Mouse (Mus musculus) forebrain, embryonic 13.5 days (tissue): ENCODE data around the gene Myh14. TPM values are rescaled to one million over a fixed set of nuclear protein-coding genes. Genes with fewer than 3 reads are reported as not detected.

Experiments used
- ATAC-seq: fragments of 200-750 bp; cut with Nextera tagmentation; 2 replicates; pipeline ENCODE4 v1.8.0; 2017
- H3K27ac ChIP-seq: fragments of 300-500 bp; sonication (generic); 2 replicates; pipeline ENCODE4 v1.5.1; 2015; ENCODE audit warnings: inconsistent platforms, mild to moderate bottlenecking, moderate library complexity
- H3K27me3 ChIP-seq: fragments of 300-500 bp; sonication (generic); 2 replicates; pipeline ENCODE4 v1.6.1; 2015; ENCODE audit warnings: mild to moderate bottlenecking, inconsistent platforms
- H3K36me3 ChIP-seq: fragments of 300-500 bp; sonication (generic); 2 replicates; pipeline ENCODE4 v1.6.1; 2015; ENCODE audit warnings: mild to moderate bottlenecking, inconsistent platforms; ENCODE audit not compliant: poor library complexity, severe bottlenecking
- H3K4me1 ChIP-seq: fragments of 300-500 bp; sonication (generic); 2 replicates; pipeline ENCODE4 v1.6.1; 2015; ENCODE audit warnings: inconsistent platforms
- H3K4me2 ChIP-seq: fragments of 300-500 bp; sonication (generic); 2 replicates; pipeline ENCODE4 v1.6.1; 2015; ENCODE audit warnings: inconsistent platforms, mild to moderate bottlenecking, moderate library complexity
- H3K4me3 ChIP-seq: fragments of 300-500 bp; sonication (generic); 2 replicates; pipeline ENCODE4 v1.5.1; 2015; ENCODE audit warnings: mild to moderate bottlenecking, inconsistent platforms
- H3K9ac ChIP-seq: fragments of 300-500 bp; sonication (generic); 2 replicates; pipeline ENCODE4 v1.6.1; 2015; ENCODE audit warnings: mild to moderate bottlenecking, inconsistent platforms
- H3K9me3 ChIP-seq: fragments of 300-500 bp; sonication (generic); replicated peaks from 2 replicates; pipeline ENCODE4 v1.6.1; 2016; ENCODE audit warnings: inconsistent platforms
- WGBS: fragments of 180-500 bp; shearing (Covaris S2); methylation state at CpG from one replicate; pipeline ENCODE4 v1.1.7; 2015; 5-methylcytosine and 5-hydroxymethylcytosine counted together
- polyA plus RNA-seq: library from polyadenylated mRNA; unstranded; fragments of >200 nt; fragmentation: Nextera tagmentation; extraction: Ambion mirVana; gene quantifications from 2 replicates; pipeline ENCODE4 v1.2.1, GENCODE M21; 2015

Myh14 gene
- polyA plus RNA-seq, 1 experiment from 2014 or later = 0.49 TPM

DNA sequence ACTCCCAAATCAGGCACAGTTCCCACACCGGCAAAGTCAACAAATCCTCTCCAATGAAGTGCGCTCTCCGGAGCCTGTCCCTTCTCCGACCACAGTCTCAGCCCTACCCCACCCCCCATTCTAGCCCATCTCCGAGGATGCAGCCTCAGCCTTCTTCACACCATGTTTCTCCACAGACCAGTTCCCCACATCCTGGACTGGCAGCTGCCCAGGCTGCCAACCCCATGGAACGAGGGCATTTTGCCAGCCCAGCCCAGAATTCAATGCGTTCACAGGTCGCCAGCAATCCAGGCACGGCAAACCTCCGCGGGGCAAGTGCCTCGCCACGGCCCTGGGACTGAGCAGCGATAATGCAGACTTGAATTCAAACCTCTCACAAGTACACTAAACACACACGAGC lies 24.7 kb downstream of the Myh14 start:
- WGBS = 20% methylated on average over 15 of the region's 15 CpGs

DNA sequence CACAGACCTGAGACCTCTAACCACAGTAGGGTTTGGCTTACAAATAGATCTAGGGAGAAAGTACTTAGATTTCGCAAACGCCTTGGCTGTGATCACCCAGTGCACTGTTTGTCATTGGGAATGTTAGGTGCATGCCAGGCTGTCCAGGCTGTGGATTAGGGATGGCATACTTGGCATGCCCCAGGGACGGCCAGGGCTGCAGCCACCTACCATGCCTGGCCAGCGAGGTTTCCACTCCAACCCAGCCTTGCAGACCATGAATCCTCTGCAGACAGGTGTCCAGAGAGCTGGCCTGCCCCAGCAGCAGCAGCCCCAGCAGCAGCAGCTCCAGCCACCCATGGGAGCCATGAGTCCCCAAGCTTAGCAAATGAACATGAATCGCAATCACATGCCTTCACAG lies 25.4 kb downstream of the Myh14 start:
- no peak overlapping the region for H3K4me2 ChIP-seq
- ATAC-seq = no peak
- no peaks in the 10 kb centered on the region for H3K9me3 ChIP-seq
- no peaks in the 10 kb centered on the region for H3K36me3 ChIP-seq
- no peak overlapping the region for H3K27ac ChIP-seq
- no peak overlapping the region for H3K9ac ChIP-seq
- 0 out of 2 replicates have a peak, but pooled peaks cover 6% of the 10 kb centered on the region for H3K4me1 ChIP-seq
- 80% methylated on average over 5 of the region's 5 CpGs for WGBS
- peaks cover 62% of the 10 kb centered on the region for H3K27me3 ChIP-seq
- no peak overlapping the region for H3K4me3 ChIP-seq

More for the DNA sequence above, 24.7 kb downstream of the Myh14 start:
- no peak overlapping the region for H3K4me3 ChIP-seq
- ATAC-seq = no peak
- H3K9me3 ChIP-seq = no peaks in the 10 kb centered on the region
- H3K27me3 ChIP-seq = peaks cover 55% of the 10 kb centered on the region
- H3K4me1 ChIP-seq = 0 out of 2 replicates have a peak, but pooled peaks cover 6% of the 10 kb centered on the region
- H3K4me2 ChIP-seq = peak overlapping the region; percentile 33
- no peak overlapping the region for H3K9ac ChIP-seq
- H3K36me3 ChIP-seq = no peaks in the 10 kb centered on the region
- no peak overlapping the region for H3K27ac ChIP-seq

DNA sequence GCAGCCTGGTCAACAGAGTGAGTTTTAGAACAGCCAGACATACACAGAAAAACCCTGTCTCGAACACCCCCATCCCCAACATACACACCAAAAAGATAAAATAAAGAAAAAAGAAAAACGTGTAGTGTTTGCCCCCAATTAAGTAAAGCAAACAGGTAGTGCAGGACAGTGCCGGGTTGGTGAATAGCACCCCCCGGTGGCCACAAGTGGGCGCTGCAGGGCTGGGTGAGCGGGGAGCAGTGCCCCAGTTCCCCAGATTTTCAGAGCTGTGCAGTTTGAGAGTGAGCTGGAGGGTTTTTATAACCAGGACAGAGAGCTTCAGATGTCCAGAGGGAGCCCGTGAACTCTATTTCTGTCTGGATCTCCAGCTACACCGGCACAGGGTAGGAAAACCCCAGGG lies 28.8 kb downstream of the Myh14 start:
- H3K9me3 ChIP-seq = no peaks in the 10 kb centered on the region
- ATAC-seq = no peak
- 34% methylated on average over 8 of the region's 8 CpGs for WGBS
- no peak overlapping the region for H3K9ac ChIP-seq
- H3K4me3 ChIP-seq = no peak overlapping the region
- H3K4me1 ChIP-seq = peaks cover 13% of the 10 kb centered on the region; the same call in 1 of the 2 replicates
- H3K27ac ChIP-seq = no peak overlapping the region
- H3K36me3 ChIP-seq = no peaks in the 10 kb centered on the region
- no peak overlapping the region for H3K4me2 ChIP-seq
- H3K27me3 ChIP-seq = peaks cover 78% of the 10 kb centered on the region

DNA sequence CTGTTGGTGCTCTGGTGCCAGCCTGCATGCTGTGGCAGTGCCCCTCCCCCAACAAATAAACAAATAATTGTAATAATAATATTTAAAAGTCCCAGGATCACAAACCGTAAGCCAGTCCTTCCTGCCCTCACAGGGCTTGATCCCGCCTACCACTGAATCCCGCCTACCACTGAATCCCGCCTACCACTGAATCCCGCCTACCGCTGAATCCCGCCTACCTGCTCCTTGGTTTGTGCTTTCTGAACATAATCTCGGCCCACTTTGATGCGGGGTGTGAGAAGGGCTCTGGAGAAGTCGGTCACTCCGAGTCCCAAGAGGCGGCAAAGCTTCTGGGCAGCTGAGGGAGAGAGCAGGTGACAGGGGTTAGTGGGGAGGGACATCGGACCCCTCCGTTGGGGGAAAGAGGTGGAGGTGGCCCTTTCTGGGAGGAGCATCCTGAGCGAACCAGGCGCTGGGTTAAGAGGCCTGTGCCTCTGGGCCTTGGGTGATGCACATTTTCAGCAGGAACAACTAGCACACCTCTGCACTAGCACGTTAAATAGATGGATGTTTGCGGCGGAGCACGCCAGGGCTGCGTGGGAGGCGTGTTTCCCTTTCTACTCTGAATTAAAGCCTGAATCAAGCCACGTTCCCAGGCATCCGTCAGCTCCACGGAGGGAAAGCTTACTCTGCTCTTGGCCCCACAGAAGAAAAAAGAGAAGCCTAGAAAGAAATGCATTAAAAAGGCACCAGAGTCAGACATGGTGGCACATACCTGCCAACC lies 29.6 kb downstream of the Myh14 start:
- Histone ChIP-seq H3K4me2 (peak overlapping the region; percentile 30), H3K27me3 (peaks cover 77% of the 10 kb centered on the region), H3K9ac (no peak overlapping the region), H3K9me3 (no peaks in the 10 kb centered on the region), H3K36me3 (no peaks in the 10 kb centered on the region), H3K4me3 (no peak overlapping the region), H3K4me1 (peaks cover 11% of the 10 kb centered on the region; the same call in 1 of the 2 replicates), H3K27ac (no peak overlapping the region)
- WGBS = 18% methylated on average over 25 of the region's 25 CpGs
- ATAC-seq = no peak

DNA sequence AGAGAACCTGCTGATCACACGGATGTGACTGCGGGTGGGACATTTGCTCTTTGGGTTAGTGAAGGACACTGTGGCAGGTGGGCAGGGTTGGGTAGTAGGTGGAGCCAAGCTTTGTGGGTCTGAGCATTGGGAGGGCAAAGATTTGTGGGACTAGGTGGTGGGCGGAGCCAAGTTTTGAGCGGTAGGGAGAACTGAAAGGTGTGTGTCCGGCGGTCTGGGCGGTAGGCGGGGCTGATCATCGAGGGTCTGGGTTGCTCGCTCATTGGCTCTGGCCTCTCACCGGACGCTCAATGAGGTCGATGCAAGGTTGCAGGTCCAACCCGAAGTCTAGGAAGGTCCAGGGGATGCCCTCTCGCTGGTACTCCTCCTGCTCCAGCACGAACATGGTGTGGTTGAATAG lies 32.0 kb downstream of the Myh14 start:
- no peak for ATAC-seq
- Histone ChIP-seq H3K27ac (no peak overlapping the region), H3K36me3 (no peaks in the 10 kb centered on the region), H3K4me2 (peak overlapping the region; percentile 33), H3K4me1 (peaks cover 7% of the 10 kb centered on the region; the same call in 1 of the 2 replicates), H3K9me3 (no peaks in the 10 kb centered on the region), H3K27me3 (peaks cover 68% of the 10 kb centered on the region), H3K4me3 (peak overlapping the region; percentile 9; the same call in 1 of the 2 replicates), H3K9ac (no peak overlapping the region)
- 2% methylated on average over 16 of the region's 16 CpGs for WGBS

DNA sequence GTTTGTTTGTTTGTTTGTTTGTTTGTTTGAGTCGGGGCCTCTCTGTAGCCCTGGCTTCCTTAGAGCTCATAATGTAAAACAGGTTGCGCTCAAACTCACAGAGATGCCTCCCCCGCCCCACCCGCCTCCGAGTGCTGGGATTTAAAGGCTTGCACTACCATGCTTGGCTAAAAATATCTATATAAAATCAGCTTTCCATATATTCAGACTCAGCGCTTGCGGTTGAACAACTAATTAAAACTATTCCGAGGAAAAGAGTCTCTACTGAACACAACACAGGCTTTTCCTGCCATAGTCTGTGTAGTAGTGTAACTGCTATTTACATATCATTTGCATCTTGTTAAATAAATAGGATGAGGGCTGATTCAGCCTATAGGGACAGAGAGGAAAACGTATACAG lies 34.0 kb downstream of the Myh14 start:
- Histone ChIP-seq H3K27ac (no peak overlapping the region), H3K36me3 (no peaks in the 10 kb centered on the region), H3K27me3 (peaks cover 56% of the 10 kb centered on the region), H3K9me3 (no peaks in the 10 kb centered on the region), H3K9ac (no peak overlapping the region), H3K4me3 (no peak overlapping the region), H3K4me2 (no peak overlapping the region), H3K4me1 (peaks cover 7% of the 10 kb centered on the region; the same call in 1 of the 2 replicates)
- WGBS = 84% methylated on average over 9 of the region's 9 CpGs
- ATAC-seq = no peak

DNA sequence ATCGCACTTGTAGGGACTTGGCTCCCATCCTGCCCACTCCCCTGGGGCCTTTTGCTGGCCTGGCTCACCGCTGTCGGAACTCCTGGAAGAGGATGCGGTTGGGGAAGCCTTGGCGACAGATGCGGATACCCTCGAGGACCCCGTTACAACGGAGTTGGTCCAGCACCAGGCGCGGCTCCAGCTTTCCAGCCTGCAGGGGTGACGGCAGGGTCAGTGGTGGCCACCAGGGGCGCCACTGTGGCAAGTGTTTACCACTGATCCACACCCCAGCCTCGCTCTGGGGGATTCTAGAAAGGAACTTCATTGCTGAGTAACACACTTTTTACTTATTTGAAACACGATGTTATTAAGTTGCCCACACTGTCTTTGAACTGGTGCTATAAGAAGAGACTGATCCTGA lies 37.2 kb downstream of the Myh14 start:
- H3K36me3 ChIP-seq = no peaks in the 10 kb centered on the region
- H3K9me3 ChIP-seq = no peaks in the 10 kb centered on the region
- H3K4me2 ChIP-seq = no peak overlapping the region
- WGBS = 10% methylated on average over 15 of the region's 15 CpGs
- H3K4me1 ChIP-seq = no peaks in the 10 kb centered on the region
- ATAC-seq = no peak
- no peak overlapping the region for H3K9ac ChIP-seq
- H3K4me3 ChIP-seq = no peak overlapping the region
- H3K27me3 ChIP-seq = peaks cover 24% of the 10 kb centered on the region
- H3K27ac ChIP-seq = no peak overlapping the region

DNA sequence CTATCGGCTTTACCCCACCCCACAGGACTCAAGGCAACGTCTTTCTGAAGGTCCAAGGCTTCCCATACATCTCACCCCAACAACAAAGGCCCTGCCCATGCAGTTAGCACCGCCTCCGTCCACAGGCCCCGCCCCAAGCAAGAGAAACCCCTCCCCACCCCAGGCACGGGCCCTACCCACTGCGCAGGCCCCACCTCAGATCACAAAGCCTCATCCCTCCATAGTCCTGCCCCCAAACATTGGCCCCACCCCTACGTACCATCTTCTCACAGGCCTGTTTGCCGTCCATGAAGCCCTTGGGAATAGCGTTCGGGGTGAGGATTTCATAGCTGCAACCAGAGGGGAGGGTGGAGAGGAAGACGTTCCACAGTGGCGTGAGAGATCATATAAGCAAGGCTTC lies 38.0 kb downstream of the Myh14 start:
- ATAC-seq = no peak

DNA sequence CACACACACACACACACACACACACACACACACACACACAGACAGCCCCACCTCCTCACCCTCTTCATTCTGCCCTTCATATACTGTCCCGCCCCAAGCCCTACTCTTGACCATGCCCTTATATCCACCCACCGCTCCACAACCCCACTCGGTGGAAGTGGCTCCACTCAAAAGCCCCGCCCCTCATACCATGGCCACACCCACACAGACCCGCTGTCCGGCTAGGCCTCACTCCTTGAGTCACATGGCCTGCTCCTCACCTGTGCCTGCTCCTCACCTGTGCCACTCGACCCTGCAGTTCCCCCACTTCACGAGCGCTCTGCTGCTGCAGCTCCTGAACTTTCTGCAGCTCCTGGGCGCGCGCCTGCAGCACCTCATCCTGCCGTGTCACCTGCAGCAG lies 40.2 kb downstream of the Myh14 start:
- Histone ChIP-seq H3K4me2 (no peak overlapping the region), H3K9ac (no peak overlapping the region), H3K4me3 (no peak overlapping the region), H3K4me1 (no peaks in the 10 kb centered on the region), H3K27me3 (peaks cover 8% of the 10 kb centered on the region), H3K27ac (no peak overlapping the region), H3K36me3 (no peaks in the 10 kb centered on the region), H3K9me3 (no peaks in the 10 kb centered on the region)
- ATAC-seq = no peak
- 81% methylated on average over 13 of the region's 13 CpGs for WGBS

More for the DNA sequence above, 38.0 kb downstream of the Myh14 start:
- 31% methylated on average over 13 of the region's 13 CpGs for WGBS
- Histone ChIP-seq H3K36me3 (no peaks in the 10 kb centered on the region), H3K4me2 (no peak overlapping the region), H3K27me3 (peaks cover 16% of the 10 kb centered on the region), H3K4me3 (no peak overlapping the region), H3K9me3 (no peaks in the 10 kb centered on the region), H3K4me1 (no peaks in the 10 kb centered on the region), H3K27ac (no peak overlapping the region), H3K9ac (no peak overlapping the region)

DNA sequence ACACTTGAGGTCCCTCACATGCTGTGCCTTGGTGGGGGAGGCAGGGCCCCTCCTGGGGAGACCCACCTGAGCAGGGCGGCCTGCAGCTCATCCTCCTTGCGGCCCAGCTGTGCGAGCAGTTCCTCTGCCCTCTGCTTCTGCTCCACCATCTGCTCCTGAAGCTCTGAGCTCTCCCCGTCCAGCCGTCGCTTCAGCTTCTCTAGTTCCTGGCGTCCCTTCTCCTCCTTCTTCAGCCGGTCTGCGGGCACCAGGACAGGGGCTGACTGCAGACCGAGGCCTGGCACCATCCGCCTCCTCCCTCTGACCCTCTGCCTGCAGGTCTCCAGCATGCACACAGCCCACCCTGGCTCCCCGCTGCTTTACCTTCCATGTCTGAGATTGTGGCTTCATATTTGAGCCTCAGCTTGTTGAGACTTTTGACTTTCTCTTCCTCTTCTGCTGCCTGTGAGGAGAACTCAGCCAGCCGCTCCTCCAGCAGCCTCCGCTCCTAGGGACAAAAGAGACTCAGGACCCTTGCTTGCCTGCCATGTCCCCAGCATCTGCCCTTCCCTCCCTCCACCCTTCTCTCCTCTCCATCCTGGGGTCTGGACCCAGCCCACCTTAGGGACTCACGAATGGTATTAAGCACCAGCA lies 42.1 kb downstream of the Myh14 start:
- ATAC-seq = no peak

DNA sequence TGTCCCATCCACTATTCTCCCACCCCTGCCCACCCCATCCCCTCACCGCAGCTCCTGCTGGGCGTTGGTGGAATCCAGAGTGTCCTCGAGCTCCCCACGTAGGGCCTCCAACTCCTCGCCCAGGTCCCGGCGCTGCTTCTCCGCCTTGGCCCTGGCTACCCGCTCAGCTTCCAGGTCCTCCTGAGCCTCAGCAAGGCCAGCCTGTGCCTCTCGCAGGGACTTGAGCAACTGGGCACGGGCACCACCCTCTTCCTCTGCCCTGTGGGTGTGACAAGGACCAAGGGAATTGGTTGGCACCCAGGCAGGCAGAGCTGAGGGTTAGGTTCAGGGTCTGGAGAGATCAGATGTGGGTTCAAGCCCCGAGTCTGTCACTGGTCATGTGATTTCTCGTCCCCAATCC lies 43.7 kb downstream of the Myh14 start:
- Histone ChIP-seq H3K9me3 (no peaks in the 10 kb centered on the region), H3K4me2 (no peak overlapping the region), H3K9ac (no peak overlapping the region), H3K27ac (no peak overlapping the region), H3K27me3 (peaks cover 4% of the 10 kb centered on the region; the same call in 1 of the 2 replicates), H3K4me3 (no peak overlapping the region), H3K36me3 (no peaks in the 10 kb centered on the region), H3K4me1 (no peaks in the 10 kb centered on the region)
- WGBS = 89% methylated on average over 8 of the region's 13 CpGs
- no peak for ATAC-seq

More for the DNA sequence above, 42.1 kb downstream of the Myh14 start:
- Histone ChIP-seq H3K4me3 (no peak overlapping the region), H3K27me3 (no peaks in the 10 kb centered on the region; the same call in 1 of the 2 replicates), H3K36me3 (no peaks in the 10 kb centered on the region), H3K4me2 (no peak overlapping the region), H3K4me1 (no peaks in the 10 kb centered on the region), H3K9me3 (no peaks in the 10 kb centered on the region), H3K27ac (no peak overlapping the region), H3K9ac (no peak overlapping the region)
- WGBS = 88% methylated on average over 15 of the region's 15 CpGs

DNA sequence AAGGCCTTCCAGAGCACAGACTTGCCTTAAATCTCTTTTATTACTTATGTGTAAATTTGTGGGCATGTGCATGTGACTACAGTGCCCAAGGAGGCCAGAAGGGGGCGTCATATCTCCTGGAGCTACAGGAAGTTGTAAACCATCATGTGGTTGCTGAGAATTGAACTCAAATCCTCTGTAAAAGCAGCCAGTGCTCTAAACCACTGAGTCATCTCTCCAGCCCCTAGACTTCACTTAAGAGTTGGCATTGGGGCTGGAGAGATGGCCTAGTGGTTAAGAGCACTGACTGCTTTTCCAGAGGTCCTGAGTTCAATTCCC lies 44.6 kb downstream of the Myh14 start:
- Histone ChIP-seq H3K4me1 (no peaks in the 10 kb centered on the region), H3K9me3 (no peaks in the 10 kb centered on the region), H3K27me3 (peaks cover 4% of the 10 kb centered on the region; the same call in 1 of the 2 replicates), H3K4me2 (no peak overlapping the region), H3K4me3 (no peak overlapping the region), H3K36me3 (no peaks in the 10 kb centered on the region), H3K27ac (no peak overlapping the region), H3K9ac (no peak overlapping the region)
- ATAC-seq = no peak
- WGBS = 71% methylated on average over 1 of the region's 1 CpGs
